Mouse (Mus musculus) megakaryocyte progenitor cell, adult 5-6 weeks (primary cell): ENCODE data around the gene Olfr1510. TPM values are rescaled to one million over a fixed set of nuclear protein-coding genes. Genes with fewer than 3 reads are reported as not detected.

Experiments used
- ATAC-seq: replicated peaks from 2 replicates; pipeline ENCODE4 v1.8.0; 2016; ENCODE audit warnings: mild to moderate bottlenecking, moderate TSS enrichment, inconsistent platforms; ENCODE audit not compliant: poor library complexity
- total RNA-seq, 2 experiments: library from RNA; stranded (forward) in 1 of 2; stranded (reverse) in 1 of 2; fragments of 157-497, 149-512 nt in 1 of 2; fragments of 200-1000 nt in 1 of 2; gene quantifications; 2 replicates each; pipeline versions ENCODE4 v1.2.3 to v1.2.4; 2015 to 2017

Olfr1510 gene
- total RNA-seq (2015) (not detected in 2 replicates), total RNA-seq (2017) (not detected in 2 replicates)

GRCm38 (mm10) chr14:52414273-52414672 lies at the start of gene Olfr1510:
TSS of gene Olfr1510 (minus strand) at chr14:52414373.
- no peak for ATAC-seq

- ATAC-seq, result no peak
Observed at GRCm38 (mm10) chr14:52461928-52462327, 47.8 kb upstream of the Olfr1510 start.

GRCm38 (mm10) chr14:52451138-52451537 lies 37.0 kb upstream of the Olfr1510 start:
- peak; percentile 100 for ATAC-seq

- no peak for ATAC-seq
Observed at GRCm38 (mm10) chr14:52442690-52443089, 28.5 kb upstream of the Olfr1510 start, which contains the start of gene Olfr1509. TSS of gene Olfr1509 (plus strand) at chr14:52442990.

GRCm38 (mm10) chr14:52427686-52428085 lies 13.5 kb upstream of the Olfr1510 start:
- ATAC-seq, result no peak

- ATAC-seq, result peak; percentile 93
Observed at GRCm38 (mm10) chr14:52410142-52410919, 3.8 kb downstream of the Olfr1510 start.

- no peak for ATAC-seq
Observed at GRCm38 (mm10) chr14:52397279-52397678, 16.9 kb downstream of the Olfr1510 start, which contains the start of gene Olfr1511. TSS of gene Olfr1511 (minus strand) at chr14:52397379.

- peak; percentile 88 for ATAC-seq
Observed at GRCm38 (mm10) chr14:52390084-52390848, 23.9 kb downstream of the Olfr1510 start.

GRCm38 (mm10) chr14:52379068-52379467 lies 35.1 kb downstream of the Olfr1510 start, which contains the start of gene Olfr1512:
TSS of gene Olfr1512 (minus strand) at chr14:52379168.
- no peak for ATAC-seq

GRCm38 (mm10) chr14:52368741-52369140 lies 45.4 kb downstream of the Olfr1510 start:
- ATAC-seq, result no peak

Other genes starting within 250 kb of the Olfr1510 start
- gene Supt16, start 217.0 kb downstream of the Olfr1510 start, total RNA-seq (2015), result 90.6 and 92.7 TPM in 2 replicates
- 219 and 256 TPM in 2 replicates for gene Supt16, start 217.0 kb downstream of the Olfr1510 start, total RNA-seq (2017)
- 78.7 and 79.5 TPM in 2 replicates for gene Chd8, start 156.6 kb downstream of the Olfr1510 start, total RNA-seq (2015)
- 43.7 and 57.7 TPM in 2 replicates for gene Chd8, start 156.6 kb downstream of the Olfr1510 start, total RNA-seq (2017)
- 34.0 and 35.8 TPM in 2 replicates for gene Tox4, start 135.2 kb downstream of the Olfr1510 start, total RNA-seq (2015)
- 41.2 and 43.0 TPM in 2 replicates for gene Tox4, start 135.2 kb downstream of the Olfr1510 start, total RNA-seq (2017)
- 6.5 and 8.1 TPM in 2 replicates for gene Rab2b, start 134.8 kb downstream of the Olfr1510 start, total RNA-seq (2015)
- 3.7 and 5.0 TPM in 2 replicates for gene Rab2b, start 134.8 kb downstream of the Olfr1510 start, total RNA-seq (2017)
- 49.6 and 50.3 TPM in 2 replicates for gene Mettl3, start 109.2 kb downstream of the Olfr1510 start, total RNA-seq (2015)
- 40.3 and 40.8 TPM in 2 replicates for gene Mettl3, start 109.2 kb downstream of the Olfr1510 start, total RNA-seq (2017)
- 0.07 and 0.62 TPM in 2 replicates for gene Sall2, start 85.6 kb downstream of the Olfr1510 start, total RNA-seq (2015)
- 0.42 and 0.88 TPM in 2 replicates for gene Sall2, start 85.6 kb downstream of the Olfr1510 start, total RNA-seq (2017)
- not detected in 2 replicates for gene Olfr1513, start 58.0 kb downstream of the Olfr1510 start, total RNA-seq (2015)
- gene Olfr1513, start 58.0 kb downstream of the Olfr1510 start, total RNA-seq (2017), result not detected in 2 replicates
- gene Olfr1512, start 35.2 kb downstream of the Olfr1510 start, total RNA-seq (2015), result not detected in 2 replicates
- gene Olfr1512, start 35.2 kb downstream of the Olfr1510 start, total RNA-seq (2017), result not detected in 2 replicates
- not detected in 2 replicates for gene Olfr1511, start 17.0 kb downstream of the Olfr1510 start, total RNA-seq (2015)
- gene Olfr1511, start 17.0 kb downstream of the Olfr1510 start, total RNA-seq (2017), result not detected in 2 replicates
- not detected in 2 replicates for gene Olfr1509, start 28.6 kb upstream of the Olfr1510 start, total RNA-seq (2015)
- gene Olfr1509, start 28.6 kb upstream of the Olfr1510 start, total RNA-seq (2017), result not detected in 2 replicates
- gene Olfr1508, start 53.1 kb upstream of the Olfr1510 start, total RNA-seq (2015), result not detected in 2 replicates
- gene Olfr1508, start 53.1 kb upstream of the Olfr1510 start, total RNA-seq (2017), result not detected in 2 replicates
- gene Olfr1507, start 81.4 kb upstream of the Olfr1510 start, total RNA-seq (2015), result not detected in 2 replicates
- gene Olfr1507, start 81.4 kb upstream of the Olfr1510 start, total RNA-seq (2017), result not detected in 2 replicates